Mouse (Mus musculus) heart, postnatal 0 days (tissue): Measurements from ENCODE around the gene Cib3.

Source experiments
- CTCF ChIP-seq: IDR thresholded peaks from 2 replicates; pipeline ENCODE4 v1.5.1; 2016; ENCODE audit warnings: antibody characterized with exemption, control low read depth, low read depth
- EP300 ChIP-seq: IDR thresholded peaks from 2 replicates; pipeline ENCODE4 v1.6.1; 2016; ENCODE audit warnings: antibody characterized with exemption, low read depth

- TF ChIP-seq CTCF (peak; percentile 76), EP300 (no peak)
Observed at GRCm38 (mm10) chr8:72257171-72257901, 44.7 kb upstream of the Cib3 start.
